Mouse (Mus musculus): ENCODE data around the gene Mad1l1. TPM values are rescaled to one million over a fixed set of nuclear protein-coding genes. Genes with fewer than 3 reads are reported as not detected.

Gene Mad1l1
- polyA plus RNA-seq, 1 experiment from 2014 or later, result 44.2 TPM

GRCm38 (mm10) chr5:140104891-140105290 is 216.5 kb downstream of the Mad1l1 start:
- Histone ChIP-seq H3K9me3 (ENCODE audit: control insufficient read depth, low read length) (no peaks in the 10 kb centered on the region), H3K9ac (ENCODE audit: low read length) (no peak overlapping the region), H3K4me3 (ENCODE audit: low read depth, low read length) (no peak overlapping the region), H3K27me3 (ENCODE audit: control insufficient read depth, insufficient read depth, low read length) (no peaks in the 10 kb centered on the region), H3K27ac (ENCODE audit: low read depth, low read length) (no peak overlapping the region), H3K36me3 (ENCODE audit: control insufficient read depth, insufficient read depth, low read length) (no peaks in the 10 kb centered on the region), H3K4me2 (no peak overlapping the region), H3K4me1 (ENCODE audit: control insufficient read depth, insufficient read depth, low read length) (no peaks in the 10 kb centered on the region)
- ATAC-seq (ENCODE audit: low FRiP score) (no peak), DNase-seq (ENCODE audit: low spot score, missing footprints) (peak; percentile 41)
- 100% methylated on average over 1 of the region's 1 CpGs for WGBS

- 82% methylated on average over 8 of the region's 8 CpGs for WGBS
- no peaks in the 10 kb centered on the region for H3K36me3 ChIP-seq (ENCODE audit: control insufficient read depth, insufficient read depth, low read length)
Measured at GRCm38 (mm10) chr5:140102731-140103130, 218.6 kb downstream of the Mad1l1 start.

GRCm38 (mm10) chr5:140101409-140102009 is 219.8 kb downstream of the Mad1l1 start:
- DNase-seq (ENCODE audit: low spot score, missing footprints) (peak; percentile 57), ATAC-seq (ENCODE audit: low FRiP score) (no peak)
- Histone ChIP-seq H3K4me2 (no peak overlapping the region), H3K9ac (ENCODE audit: low read length) (no peak overlapping the region), H3K4me3 (ENCODE audit: low read depth, low read length) (no peak overlapping the region), H3K9me3 (ENCODE audit: control insufficient read depth, low read length) (no peaks in the 10 kb centered on the region), H3K27me3 (ENCODE audit: control insufficient read depth, insufficient read depth, low read length) (no peaks in the 10 kb centered on the region), H3K4me1 (ENCODE audit: control insufficient read depth, insufficient read depth, low read length) (no peaks in the 10 kb centered on the region), H3K36me3 (ENCODE audit: control insufficient read depth, insufficient read depth, low read length) (no peaks in the 10 kb centered on the region), H3K27ac (ENCODE audit: low read depth, low read length) (no peak overlapping the region)
- 92% methylated on average over 14 of the region's 14 CpGs for WGBS

More at GRCm38 (mm10) chr5:140102731-140103130, 218.6 kb downstream of the Mad1l1 start:
- H3K4me3 ChIP-seq (ENCODE audit: low read depth, low read length), result no peak overlapping the region
- H3K4me1 ChIP-seq (ENCODE audit: control insufficient read depth, insufficient read depth, low read length), result no peaks in the 10 kb centered on the region
- DNase-seq (ENCODE audit: low spot score, missing footprints) (peak; percentile 28), ATAC-seq (ENCODE audit: low FRiP score) (no peak)
- H3K9ac ChIP-seq (ENCODE audit: low read length), result no peak overlapping the region
- no peak overlapping the region for H3K4me2 ChIP-seq
- H3K27ac ChIP-seq (ENCODE audit: low read depth, low read length), result no peak overlapping the region
- no peaks in the 10 kb centered on the region for H3K9me3 ChIP-seq (ENCODE audit: control insufficient read depth, low read length)
- H3K27me3 ChIP-seq (ENCODE audit: control insufficient read depth, insufficient read depth, low read length), result no peaks in the 10 kb centered on the region

GRCm38 (mm10) chr5:140098711-140099110 is 222.6 kb downstream of the Mad1l1 start:
- Histone ChIP-seq H3K9me3 (ENCODE audit: control insufficient read depth, low read length) (no peaks in the 10 kb centered on the region), H3K36me3 (ENCODE audit: control insufficient read depth, insufficient read depth, low read length) (no peaks in the 10 kb centered on the region), H3K4me3 (ENCODE audit: low read depth, low read length) (no peak overlapping the region), H3K27ac (ENCODE audit: low read depth, low read length) (no peak overlapping the region), H3K4me1 (ENCODE audit: control insufficient read depth, insufficient read depth, low read length) (peaks cover 10% of the 10 kb centered on the region), H3K4me2 (no peak overlapping the region), H3K27me3 (ENCODE audit: control insufficient read depth, insufficient read depth, low read length) (no peaks in the 10 kb centered on the region), H3K9ac (ENCODE audit: low read length) (no peak overlapping the region)
- ATAC-seq (ENCODE audit: low FRiP score) (no peak), DNase-seq (ENCODE audit: low spot score, missing footprints) (no peak)
- 95% methylated on average over 5 of the region's 5 CpGs for WGBS

GRCm38 (mm10) chr5:140095203-140095602 is 226.1 kb downstream of the Mad1l1 start:
- Histone ChIP-seq H3K4me2 (no peak overlapping the region), H3K36me3 (ENCODE audit: control insufficient read depth, insufficient read depth, low read length) (no peaks in the 10 kb centered on the region; the same call in 1 of the 2 replicates), H3K4me1 (ENCODE audit: control insufficient read depth, insufficient read depth, low read length) (peaks cover 10% of the 10 kb centered on the region), H3K9me3 (ENCODE audit: control insufficient read depth, low read length) (no peaks in the 10 kb centered on the region), H3K27ac (ENCODE audit: low read depth, low read length) (peak overlapping the region; percentile 68), H3K27me3 (ENCODE audit: control insufficient read depth, insufficient read depth, low read length) (no peaks in the 10 kb centered on the region), H3K9ac (ENCODE audit: low read length) (no peak overlapping the region), H3K4me3 (ENCODE audit: low read depth, low read length) (no peak overlapping the region)
- DNase-seq (ENCODE audit: low spot score, missing footprints), result peak; percentile 82
- 42% methylated on average over 2 of the region's 2 CpGs for WGBS
- ATAC-seq (ENCODE audit: low FRiP score), result peak; percentile 88

GRCm38 (mm10) chr5:140093489-140093888 is 227.9 kb downstream of the Mad1l1 start:
- ATAC-seq (ENCODE audit: low FRiP score), result no peak
- Histone ChIP-seq H3K4me2 (no peak overlapping the region), H3K4me3 (ENCODE audit: low read depth, low read length) (no peak overlapping the region), H3K27me3 (ENCODE audit: control insufficient read depth, insufficient read depth, low read length) (no peaks in the 10 kb centered on the region), H3K4me1 (ENCODE audit: control insufficient read depth, insufficient read depth, low read length) (peaks cover 10% of the 10 kb centered on the region), H3K9me3 (ENCODE audit: control insufficient read depth, low read length) (no peaks in the 10 kb centered on the region), H3K36me3 (ENCODE audit: control insufficient read depth, insufficient read depth, low read length) (no peaks in the 10 kb centered on the region; the same call in 1 of the 2 replicates), H3K9ac (ENCODE audit: low read length) (no peak overlapping the region), H3K27ac (ENCODE audit: low read depth, low read length) (no peak overlapping the region)
- no peak for DNase-seq (ENCODE audit: low spot score, missing footprints)
- 91% methylated on average over 8 of the region's 8 CpGs for WGBS

- H3K4me1 ChIP-seq (ENCODE audit: control insufficient read depth, insufficient read depth, low read length), result peaks cover 10% of the 10 kb centered on the region
- no peak overlapping the region for H3K4me2 ChIP-seq
- no peaks in the 10 kb centered on the region for H3K27me3 ChIP-seq (ENCODE audit: control insufficient read depth, insufficient read depth, low read length)
- no peaks in the 10 kb centered on the region for H3K9me3 ChIP-seq (ENCODE audit: control insufficient read depth, low read length)
- 87% methylated on average over 11 of the region's 11 CpGs for WGBS
- DNase-seq (ENCODE audit: low spot score, missing footprints) (peak; percentile 59), ATAC-seq (ENCODE audit: low FRiP score) (no peak)
- H3K36me3 ChIP-seq (ENCODE audit: control insufficient read depth, insufficient read depth, low read length), result no peaks in the 10 kb centered on the region; the same call in 1 of the 2 replicates
- H3K4me3 ChIP-seq (ENCODE audit: low read depth, low read length), result no peak overlapping the region
- H3K27ac ChIP-seq (ENCODE audit: low read depth, low read length), result no peak overlapping the region
- H3K9ac ChIP-seq (ENCODE audit: low read length), result no peak overlapping the region
Measured at GRCm38 (mm10) chr5:140091601-140092000, 229.8 kb downstream of the Mad1l1 start.

- no peak overlapping the region for H3K9ac ChIP-seq (ENCODE audit: low read length)
- no peaks in the 10 kb centered on the region for H3K4me1 ChIP-seq (ENCODE audit: control insufficient read depth, insufficient read depth, low read length)
- no peaks in the 10 kb centered on the region for H3K27me3 ChIP-seq (ENCODE audit: control insufficient read depth, insufficient read depth, low read length)
- no peak overlapping the region for H3K4me3 ChIP-seq (ENCODE audit: low read depth, low read length)
- ATAC-seq (ENCODE audit: low FRiP score) (no peak), DNase-seq (ENCODE audit: low spot score, missing footprints) (no peak)
- no peak overlapping the region for H3K4me2 ChIP-seq
- no peak overlapping the region for H3K27ac ChIP-seq (ENCODE audit: low read depth, low read length)
- no peaks in the 10 kb centered on the region; the same call in 1 of the 2 replicates for H3K36me3 ChIP-seq (ENCODE audit: control insufficient read depth, insufficient read depth, low read length)
- H3K9me3 ChIP-seq (ENCODE audit: control insufficient read depth, low read length), result no peaks in the 10 kb centered on the region
Measured at GRCm38 (mm10) chr5:140089263-140089662, 232.1 kb downstream of the Mad1l1 start.

- Histone ChIP-seq H3K36me3 (ENCODE audit: control insufficient read depth, insufficient read depth, low read length) (no peaks in the 10 kb centered on the region; the same call in 1 of the 2 replicates), H3K4me3 (ENCODE audit: low read depth, low read length) (no peak overlapping the region), H3K9me3 (ENCODE audit: control insufficient read depth, low read length) (no peaks in the 10 kb centered on the region), H3K4me1 (ENCODE audit: control insufficient read depth, insufficient read depth, low read length) (no peaks in the 10 kb centered on the region), H3K4me2 (no peak overlapping the region), H3K9ac (ENCODE audit: low read length) (no peak overlapping the region), H3K27ac (ENCODE audit: low read depth, low read length) (no peak overlapping the region), H3K27me3 (ENCODE audit: control insufficient read depth, insufficient read depth, low read length) (no peaks in the 10 kb centered on the region)
- no peak for DNase-seq (ENCODE audit: low spot score, missing footprints)
- WGBS, result 98% methylated on average over 7 of the region's 7 CpGs
- no peak for ATAC-seq (ENCODE audit: low FRiP score)
Measured at GRCm38 (mm10) chr5:140087242-140087641, 234.1 kb downstream of the Mad1l1 start.
